17 mouse cellular contexts compared by ENCODE assay signal in the genomic region with DNA sequence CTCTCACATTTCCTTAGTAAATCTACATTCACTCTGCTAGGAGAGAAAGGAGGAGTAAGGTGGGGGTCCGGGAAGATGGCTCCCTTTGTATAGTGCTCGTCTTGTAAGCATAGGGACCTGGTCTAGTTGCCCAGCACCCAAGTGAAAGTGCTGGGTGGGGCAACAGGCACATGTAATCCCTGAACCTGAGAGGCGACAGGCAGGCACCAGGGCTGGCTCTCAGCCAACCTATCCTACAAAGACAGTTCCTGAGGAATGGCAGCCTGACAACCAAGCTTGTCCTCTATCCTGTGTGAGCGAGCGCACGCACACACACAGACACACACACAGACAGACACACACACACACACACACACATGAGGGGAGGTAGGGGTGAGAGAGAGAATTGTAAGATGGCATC. TPM values are rescaled to one million over a fixed set of nuclear protein-coding genes. Genes with fewer than 3 reads are reported as not detected.
DNase-seq lines count a peak whose midpoint lies in the region; ATAC-seq and TF ChIP-seq lines count a peak whose summit lies in the region.
"Had no signal": no experiment of that assay in that cellular context is flagged by ENCODE, and none has a peak within 500 bp of the region (broad histone marks: within the 10 kb centered on the region; RNA-seq: fewer than 3 reads in every experiment).

No protein-coding gene starts in this region.

- H3K4me2 ChIP-seq in lung, embryonic 14.5 days: no peak overlapping the region
- no peak overlapping the region for H3K4me2 ChIP-seq in intestine, embryonic 16.5 days (ENCODE audit: low read depth, low read length)
- H3K4me2 ChIP-seq: heart, embryonic 11.5 days; hindbrain, embryonic 13.5 days; neural tube, embryonic 12.5 days had no signal

- no peak for TF ChIP-seq CTCF in lung, embryonic 14.5 days (IDR thresholded peaks at IDR 0.05; ENCODE audit: low read depth)

- WGBS in heart, embryonic 10.5 days: 78% methylated on average over 6 of the region's 6 CpGs
- 66% methylated on average over 6 of the region's 6 CpGs for WGBS in lung, embryonic 14.5 days
- WGBS in intestine, embryonic 16.5 days: 64% methylated on average over 6 of the region's 6 CpGs

- peak overlapping the region; percentile 38; the same call in 1 of the 2 replicates for H3K27ac ChIP-seq in heart, embryonic 10.5 days
- H3K27ac ChIP-seq in lung, embryonic 14.5 days (ENCODE audit: low read depth): no peak overlapping the region
- H3K27ac ChIP-seq in intestine, embryonic 16.5 days (ENCODE audit: low read length): no peak overlapping the region
- H3K27ac ChIP-seq: hindbrain, embryonic 13.5 days; layer of hippocampus, adult 2 months; left cerebral cortex, adult 2 months; neural tube, embryonic 12.5 days had no signal

- DNase-seq in adrenal gland, postnatal 10 days: peak; percentile 31
- DNase-seq in adrenal gland, adult 8-10 months: no peak
- DNase-seq in heart, embryonic 10.5 days (ENCODE audit: low spot score): no peak
- DNase-seq in heart, adult 9 months (ENCODE audit: low spot score in 2 of 2): no peak
- peak; percentile 37 for DNase-seq in lung, embryonic 14.5 days
- DNase-seq in lung, postnatal 25 days (ENCODE audit: low spot score): no peak
- no peak for DNase-seq in cerebellum, adult 8-10 months
- DNase-seq: cerebellum, adult 11 months; kidney, adult 18-20 months had no signal

- no peaks in the 10 kb centered on the region for H3K27me3 ChIP-seq in heart, embryonic 10.5 days (ENCODE audit: insufficient read depth, poor library complexity, severe bottlenecking)
- no peaks in the 10 kb centered on the region for H3K27me3 ChIP-seq in lung, embryonic 14.5 days (ENCODE audit: insufficient read depth, low read length)
- no peaks in the 10 kb centered on the region for H3K27me3 ChIP-seq in intestine, embryonic 16.5 days (replicated peaks; ENCODE audit: control insufficient read depth, insufficient read depth, low read length)
- H3K27me3 ChIP-seq: hindbrain, embryonic 13.5 days; neural tube, embryonic 12.5 days; Patski had no signal

- no peaks in the 10 kb centered on the region for H3K9me3 ChIP-seq in heart, embryonic 10.5 days
- no peaks in the 10 kb centered on the region for H3K9me3 ChIP-seq in lung, embryonic 14.5 days (ENCODE audit: low read depth, low read length)
- no peaks in the 10 kb centered on the region for H3K9me3 ChIP-seq in intestine, embryonic 16.5 days (ENCODE audit: control insufficient read depth, low read length)
- H3K9me3 ChIP-seq: hindbrain, embryonic 13.5 days; neural tube, embryonic 12.5 days had no signal

- H3K36me3 ChIP-seq in heart, embryonic 10.5 days: no peaks in the 10 kb centered on the region
- H3K36me3 ChIP-seq in lung, embryonic 14.5 days (ENCODE audit: insufficient read depth): no peaks in the 10 kb centered on the region
- no peaks in the 10 kb centered on the region for H3K36me3 ChIP-seq in intestine, embryonic 16.5 days (ENCODE audit: control insufficient read depth, insufficient read depth, low read length)
- H3K36me3 ChIP-seq: hindbrain, embryonic 13.5 days; neural tube, embryonic 12.5 days had no signal

- peaks cover 7% of the 10 kb centered on the region; the same call in 1 of the 2 replicates for H3K4me1 ChIP-seq in heart, embryonic 10.5 days
- no peaks in the 10 kb centered on the region for H3K4me1 ChIP-seq in lung, embryonic 14.5 days (ENCODE audit: insufficient read depth)
- no peaks in the 10 kb centered on the region; the same call in 1 of the 2 replicates for H3K4me1 ChIP-seq in intestine, embryonic 16.5 days (ENCODE audit: control insufficient read depth, insufficient read depth, low read length)
- H3K4me1 ChIP-seq: hindbrain, embryonic 13.5 days; neural tube, embryonic 12.5 days had no signal

- H3K9ac ChIP-seq in lung, embryonic 14.5 days: no peak overlapping the region
- no peak overlapping the region for H3K9ac ChIP-seq in intestine, embryonic 16.5 days (ENCODE audit: low read depth, low read length)
- H3K9ac ChIP-seq: hindbrain, embryonic 13.5 days; neural tube, embryonic 12.5 days had no signal

- no peak overlapping the region for H3K4me3 ChIP-seq in heart, embryonic 10.5 days
- no peak overlapping the region for H3K4me3 ChIP-seq in lung, embryonic 14.5 days (ENCODE audit: low read depth, low read length)
- H3K4me3 ChIP-seq in intestine, embryonic 16.5 days (ENCODE audit: low read length): no peak overlapping the region
- H3K4me3 ChIP-seq: erythroblast, embryonic 14.5 days; hindbrain, embryonic 13.5 days; layer of hippocampus, adult 2 months; left cerebral cortex, adult 2 months; neural tube, embryonic 12.5 days had no signal

- ATAC-seq in lung, embryonic 14.5 days (ENCODE audit: insufficient read depth): peak; percentile 21; the same call in 1 of the 2 replicates
- ATAC-seq in intestine, embryonic 16.5 days: peak; percentile 51
- ATAC-seq: Patski had no signal

RNA-seq across cellular contexts. Expression of a gene that starts 32.2 kb away (rescaled TPM):
- 100 to 1,000 TPM in 1 of 2 experiments, 10 to 100 TPM in 1; 55.7 to 119 TPM for total RNA-seq in adrenal gland, postnatal 10 days (2021)
- 10 to 100 TPM; 16.3 to 73.4 (median 57.0) TPM for total RNA-seq in adrenal gland, adult 8-10 months (2022)
- 42.2 and 44.8 TPM in 2 replicates for polyA plus RNA-seq in heart, embryonic 10.5 days (2016; fragmentation: Nextera tagmentation; extraction: Ambion mirVana)
- polyA plus RNA-seq in lung, embryonic 14.5 days (2014; fragmentation: Nextera tagmentation; extraction: Ambion mirVana): 22.4 and 23.5 TPM in 2 replicates
- 14.7 and 18.0 TPM in 2 replicates for polyA plus RNA-seq in intestine, embryonic 16.5 days (2015; fragmentation: Nextera tagmentation; extraction: Ambion mirVana)

Comparison
In these comparisons a context has a peak if more than half of its experiments do, and no peak if none do; other contexts are left out.
1. DNase-seq: peak in adrenal gland, postnatal 10 days (single experiment) and lung, embryonic 14.5 days (single experiment); none in adrenal gland, adult 8-10 months (single experiment), heart, embryonic 10.5 days (single experiment), heart, adult 9 months (0 of 2), lung, postnatal 25 days (single experiment) and cerebellum, adult 8-10 months (single experiment).